Comparison of ENCODE assay signal across 6 mouse cellular contexts in the genomic region with DNA sequence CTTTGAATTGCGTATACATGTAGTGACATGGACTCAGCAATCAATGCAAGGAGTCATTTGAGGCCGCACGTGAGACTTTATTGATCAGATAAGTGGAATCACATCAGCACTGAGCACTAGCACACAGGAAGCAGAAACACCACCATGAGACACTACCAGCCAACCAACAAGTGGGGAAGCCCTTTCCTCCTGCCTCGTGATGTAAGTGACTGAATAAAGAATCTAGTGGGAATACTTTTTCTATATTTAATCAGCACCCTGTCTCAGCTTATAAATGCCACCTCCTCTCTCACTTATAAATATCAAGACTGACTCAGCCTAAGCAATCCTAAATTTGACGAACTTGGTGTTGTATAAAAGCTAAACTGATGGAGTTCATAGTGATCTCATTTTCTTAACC.
"Had no signal": no experiment of that assay in that cellular context is flagged by ENCODE, and none has a peak within 500 bp of the region (broad histone marks: within the 10 kb centered on the region; RNA-seq: fewer than 3 reads in every experiment).

No protein-coding gene starts in this region.

- DNase-seq: kidney, adult 2 months; kidney, postnatal 14 days; lung, adult 2 months; lung, postnatal 36 days; spleen, adult 18-20 months; thymus, postnatal 36 days had no signal
